Comparison of ENCODE assay signal across 10 mouse cellular contexts in the genomic region with DNA sequence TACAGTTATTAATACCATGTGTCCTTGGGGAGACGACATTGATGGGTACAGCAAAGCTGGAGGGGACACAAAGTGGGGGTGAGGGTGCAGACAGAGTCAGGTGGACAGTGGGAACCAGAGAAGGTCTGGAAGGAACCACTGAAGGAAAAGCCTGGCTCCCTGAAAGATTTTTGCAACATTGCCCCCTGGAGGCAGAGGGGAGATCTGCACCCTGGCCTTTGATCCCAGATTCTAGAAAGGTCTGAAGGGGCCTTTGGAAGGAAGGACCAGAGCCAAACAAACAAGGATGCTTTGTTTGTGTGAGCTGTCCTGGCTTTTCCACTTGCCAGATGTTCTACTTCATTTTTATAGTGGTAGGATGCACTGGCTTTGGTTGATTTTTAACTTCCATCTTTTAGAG. TPM values are rescaled to one million over a fixed set of nuclear protein-coding genes. Genes with fewer than 3 reads are reported as not detected.
DNase-seq lines count a peak whose midpoint lies in the region; ATAC-seq and TF ChIP-seq lines count a peak whose summit lies in the region.
"Had no signal": no experiment of that assay in that cellular context is flagged by ENCODE, and none has a peak within 500 bp of the region (broad histone marks: within the 10 kb centered on the region; RNA-seq: fewer than 3 reads in every experiment).

No protein-coding gene starts in this region.

- H3K4me3 ChIP-seq in intestine, postnatal 0 days (ENCODE audit: low read depth, low read length) = no peak overlapping the region
- no peak overlapping the region for H3K4me3 ChIP-seq in intestine, embryonic 15.5 days (replicated peaks)
- no peak overlapping the region for H3K4me3 ChIP-seq in ES-Bruce4 (ENCODE audit: low read depth, low read length)
- H3K4me3 ChIP-seq in bone marrow macrophage, adult 2 months (ENCODE audit: insufficient read depth, low read length) = no peak overlapping the region

- DNase-seq in large intestine, adult 2 months (ENCODE audit: low read depth, low spot score) = peak; percentile 64
- peak; percentile 42 for DNase-seq in naive thymus-derived CD4-positive, alpha-beta T cell, adult 2 months (ENCODE audit: low read depth)
- peak; percentile 14 for DNase-seq in yolk sac, embryonic 10.5 days (ENCODE audit: low spot score)

- no peaks in the 10 kb centered on the region for H3K9me3 ChIP-seq in intestine, postnatal 0 days (ENCODE audit: control insufficient read depth)
- no peaks in the 10 kb centered on the region for H3K9me3 ChIP-seq in intestine, embryonic 15.5 days
- H3K9me3 ChIP-seq in ES-Bruce4 (replicated peaks; ENCODE audit: control insufficient read depth, insufficient read depth, low read length, poor library complexity, severe bottlenecking) = no peaks in the 10 kb centered on the region
- H3K9me3 ChIP-seq: megakaryocyte, embryonic 14.5 days had no signal

- no peaks in the 10 kb centered on the region for H3K36me3 ChIP-seq in intestine, postnatal 0 days (ENCODE audit: control insufficient read depth, insufficient read depth)
- H3K36me3 ChIP-seq in intestine, embryonic 15.5 days = no peaks in the 10 kb centered on the region
- H3K36me3 ChIP-seq in ES-Bruce4 (ENCODE audit: control insufficient read depth, insufficient read depth, low read length, poor library complexity, severe bottlenecking) = no peaks in the 10 kb centered on the region

- no peak for TF ChIP-seq EP300 in ES-Bruce4 (IDR thresholded peaks at IDR 0.05; ENCODE audit: insufficient read depth, low read depth, low read length)

- 25% methylated on average over 1 of the region's 1 CpGs for WGBS in intestine, postnatal 0 days
- WGBS in intestine, embryonic 15.5 days = 22% methylated on average over 1 of the region's 1 CpGs
- WGBS in large intestine, adult 2 months = 7% methylated on average over 1 of the region's 1 CpGs

- TF ChIP-seq POLR2A in ES-Bruce4 (IDR thresholded peaks at IDR 0.05; ENCODE audit: insufficient read depth, low read length) = no peak
- TF ChIP-seq POLR2A in bone marrow macrophage, adult 2 months (IDR thresholded peaks at IDR 0.05; ENCODE audit: borderline replicate concordance, low read depth, low read length) = no peak

- no peak for ATAC-seq in intestine, postnatal 0 days
- ATAC-seq in intestine, embryonic 15.5 days = no peak
- peak; percentile 48; the same call in 1 of the 2 replicates for ATAC-seq in erythroblast, adult 5-6 weeks (replicated peaks; ENCODE audit: low FRiP score, poor library complexity, severe bottlenecking)

- no peak overlapping the region for H3K4me2 ChIP-seq in intestine, postnatal 0 days (replicated peaks; ENCODE audit: low read depth)
- H3K4me2 ChIP-seq in intestine, embryonic 15.5 days (replicated peaks) = no peak overlapping the region

- H3K4me1 ChIP-seq in intestine, postnatal 0 days (replicated peaks; ENCODE audit: control insufficient read depth, insufficient read depth, low read length) = peaks cover 17% of the 10 kb centered on the region
- peaks cover 16% of the 10 kb centered on the region for H3K4me1 ChIP-seq in intestine, embryonic 15.5 days (replicated peaks)
- no peaks in the 10 kb centered on the region for H3K4me1 ChIP-seq in ES-Bruce4 (ENCODE audit: control insufficient read depth, insufficient read depth, low read length)
- peaks cover 58% of the 10 kb centered on the region for H3K4me1 ChIP-seq in bone marrow macrophage, adult 2 months (ENCODE audit: control insufficient read depth, insufficient read depth, low read length)

- H3K27ac ChIP-seq in intestine, postnatal 0 days (ENCODE audit: low read depth, low read length) = no peak overlapping the region
- no peak overlapping the region for H3K27ac ChIP-seq in intestine, embryonic 15.5 days
- H3K27ac ChIP-seq in ES-Bruce4 (ENCODE audit: insufficient read depth, low read length) = no peak overlapping the region
- H3K27ac ChIP-seq in bone marrow macrophage, adult 2 months (ENCODE audit: insufficient read depth, low read depth, low read length) = peak overlapping the region; percentile 75

- peak; percentile 86 for TF ChIP-seq CTCF in intestine, postnatal 0 days (IDR thresholded peaks at IDR 0.05; ENCODE audit: low read depth)
- TF ChIP-seq CTCF in ES-Bruce4 (IDR thresholded peaks at IDR 0.05; ENCODE audit: low read depth, low read length) = peak; percentile 75
- peak; percentile 92 for TF ChIP-seq CTCF in bone marrow macrophage, adult 2 months (IDR thresholded peaks at IDR 0.05; ENCODE audit: low read depth, low read length)

- no peak overlapping the region for H3K9ac ChIP-seq in intestine, postnatal 0 days (ENCODE audit: low read depth, low read length)
- no peak overlapping the region for H3K9ac ChIP-seq in intestine, embryonic 15.5 days
- H3K9ac ChIP-seq in ES-Bruce4 (ENCODE audit: low read depth, poor library complexity, severe bottlenecking) = no peak overlapping the region

- 0 out of 2 replicates have a peak, but pooled peaks cover 7% of the 10 kb centered on the region for H3K27me3 ChIP-seq in intestine, postnatal 0 days (replicated peaks; ENCODE audit: control insufficient read depth, insufficient read depth, low read length)
- H3K27me3 ChIP-seq in intestine, embryonic 15.5 days (replicated peaks) = no peaks in the 10 kb centered on the region; the same call in 1 of the 2 replicates
- no peaks in the 10 kb centered on the region for H3K27me3 ChIP-seq in ES-Bruce4 (ENCODE audit: control insufficient read depth, insufficient read depth, low read length, poor library complexity, severe bottlenecking)

RNA-seq across cellular contexts. Expression of a gene that starts 0.7 kb away (rescaled TPM):
- polyA plus RNA-seq in intestine, postnatal 0 days (2015; fragmentation: Nextera tagmentation; extraction: Ambion mirVana) = 2.2 and 3.2 TPM in 2 replicates
- 2.7 and 3.1 TPM in 2 replicates for polyA plus RNA-seq in intestine, embryonic 15.5 days (2015; fragmentation: Nextera tagmentation; extraction: Ambion mirVana)
- polyA plus RNA-seq in ES-Bruce4 (2011; ENCODE audit: insufficient read depth, insufficient read length, low read depth, missing spikeins) = not detected in 2 replicates
- polyA plus RNA-seq in bone marrow macrophage, adult 2 months (2012; ENCODE audit: insufficient read depth, insufficient read length, missing spikeins) = 7.2 and 8.6 TPM in 2 replicates
- 2.3 and 3.3 TPM in 2 replicates for total RNA-seq in erythroblast, adult 5-6 weeks (2015; ENCODE audit: low replicate concordance)
- total RNA-seq in erythroblast, adult 5-6 weeks (2017; ENCODE audit: low replicate concordance) = 1.3 and 4.6 TPM in 2 replicates
- polyA plus RNA-seq in large intestine, adult 2 months (2012; rRNA removed) = 25.2 and 43.8 TPM in 2 replicates

RNA-seq across cellular contexts. Expression of a gene that starts 19.6 kb away (rescaled TPM):
- polyA plus RNA-seq in intestine, postnatal 0 days (2015; fragmentation: Nextera tagmentation; extraction: Ambion mirVana) = not detected in 2 replicates
- polyA plus RNA-seq in intestine, embryonic 15.5 days (2015; fragmentation: Nextera tagmentation; extraction: Ambion mirVana) = not detected in 2 replicates
- polyA plus RNA-seq in ES-Bruce4 (2011; ENCODE audit: insufficient read depth, insufficient read length, low read depth, missing spikeins) = not detected in 2 replicates
- not detected in 2 replicates for polyA plus RNA-seq in bone marrow macrophage, adult 2 months (2012; ENCODE audit: insufficient read depth, insufficient read length, missing spikeins)
- total RNA-seq in erythroblast, adult 5-6 weeks (2015; ENCODE audit: low replicate concordance) = not detected in 2 replicates
- total RNA-seq in erythroblast, adult 5-6 weeks (2017; ENCODE audit: low replicate concordance) = not detected in 2 replicates
- not detected in 2 replicates for polyA plus RNA-seq in large intestine, adult 2 months (2012; rRNA removed)

RNA-seq across cellular contexts. Expression of a gene that starts 52.8 kb away (rescaled TPM):
- not detected in 2 replicates for polyA plus RNA-seq in intestine, postnatal 0 days (2015; fragmentation: Nextera tagmentation; extraction: Ambion mirVana)
- polyA plus RNA-seq in intestine, embryonic 15.5 days (2015; fragmentation: Nextera tagmentation; extraction: Ambion mirVana) = not detected in 2 replicates
- polyA plus RNA-seq in ES-Bruce4 (2011; ENCODE audit: insufficient read depth, insufficient read length, low read depth, missing spikeins) = not detected in 2 replicates
- not detected in 2 replicates for polyA plus RNA-seq in bone marrow macrophage, adult 2 months (2012; ENCODE audit: insufficient read depth, insufficient read length, missing spikeins)
- total RNA-seq in erythroblast, adult 5-6 weeks (2015; ENCODE audit: low replicate concordance) = not detected in 2 replicates
- total RNA-seq in erythroblast, adult 5-6 weeks (2017; ENCODE audit: low replicate concordance) = not detected in 2 replicates
- not detected in 2 replicates for polyA plus RNA-seq in large intestine, adult 2 months (2012; rRNA removed)
- polyA plus RNA-seq: frontal cortex, adult 2 months had no signal

Comparison
In these comparisons a context has a peak if more than half of its experiments do, and no peak if none do; other contexts are left out.
1. DNase-seq: peak in every context shown above with its lines; median percentile 64 in large intestine, adult 2 months; 42 in naive thymus-derived CD4-positive, alpha-beta T cell, adult 2 months; 14 in yolk sac, embryonic 10.5 days.